Mouse (Mus musculus) forebrain, embryonic 14.5 days (tissue): Measurements from ENCODE around the gene Mrps34. TPM values are rescaled to one million over a fixed set of nuclear protein-coding genes. Genes with fewer than 3 reads are reported as not detected.

Source experiments
- ATAC-seq: fragments of 200-750 bp; cut with Nextera tagmentation; 2 replicates; pipeline ENCODE4 v1.8.0; 2017; ENCODE audit warnings: mild to moderate bottlenecking, moderate library complexity
- DNase-seq: peaks from one replicate; pipeline ENCODE4 v3.0.0-alpha.2; 2015; ENCODE audit warnings: low spot score
- H3K27ac ChIP-seq: fragments of 300-500 bp; sonication (generic); 2 replicates; pipeline ENCODE4 v1.5.1; 2014; ENCODE audit warnings: low read depth, mild to moderate bottlenecking, control low read depth, low read length, moderate library complexity
- H3K27me3 ChIP-seq: fragments of 300-500 bp; sonication (generic); replicated peaks from 2 replicates; pipeline ENCODE4 v1.6.1; 2014; ENCODE audit warnings: low read length, control low read depth, mixed read lengths; ENCODE audit not compliant: control insufficient read depth, insufficient read depth
- H3K36me3 ChIP-seq: fragments of 300-500 bp; sonication (generic); 2 replicates; pipeline ENCODE4 v1.6.1; 2014; ENCODE audit warnings: low read length, control low read depth; ENCODE audit not compliant: control insufficient read depth, insufficient read depth
- H3K4me1 ChIP-seq: fragments of 300-500 bp; sonication (generic); 2 replicates; pipeline ENCODE4 v1.6.1; 2014; ENCODE audit warnings: antibody characterized with exemption, low read length, control low read depth; ENCODE audit not compliant: control insufficient read depth, insufficient read depth
- H3K4me2 ChIP-seq: fragments of 300-500 bp; sonication (generic); 2 replicates; pipeline ENCODE4 v1.6.1; 2014; ENCODE audit warnings: mild to moderate bottlenecking, control low read depth, low read length
- H3K4me3 ChIP-seq: fragments of 300-500 bp; sonication (generic); 2 replicates; pipeline ENCODE4 v1.5.1; 2014; ENCODE audit warnings: low read depth, low read length, control low read depth
- H3K9ac ChIP-seq: fragments of 300-500 bp; sonication (generic); 2 replicates; pipeline ENCODE4 v1.6.1; 2014; ENCODE audit warnings: mild to moderate bottlenecking, low read length, control low read depth, moderate library complexity
- H3K9me3 ChIP-seq: fragments of 300-500 bp; sonication (generic); replicated peaks from 2 replicates; pipeline ENCODE4 v1.6.1; 2016; ENCODE audit warnings: low read length, control low read depth, mixed read lengths; ENCODE audit not compliant: control insufficient read depth
- WGBS: fragments of 180-500 bp; shearing (Covaris S2); extraction: QIAGEN DNeasy Blood & Tissue Kit; methylation state at CpG from one replicate; pipeline ENCODE4 v1.1.7; 2014; 5-methylcytosine and 5-hydroxymethylcytosine counted together
- polyA plus RNA-seq: library from polyadenylated mRNA; unstranded; fragments of >200 nt; fragmentation: Nextera tagmentation; extraction: Ambion mirVana; gene quantifications from 2 replicates; pipeline ENCODE4 v1.2.1, GENCODE M21; 2014

Mrps34 gene
- polyA plus RNA-seq, 1 experiment from 2014 or later, result 78.4 TPM

GRCm38 (mm10) chr17:24874989-24875388, 19.9 kb upstream of the Mrps34 start:
- Histone ChIP-seq H3K9ac (no peak overlapping the region), H3K4me1 (no peaks in the 10 kb centered on the region), H3K36me3 (no peaks in the 10 kb centered on the region), H3K9me3 (no peaks in the 10 kb centered on the region), H3K4me3 (no peak overlapping the region), H3K27me3 (no peaks in the 10 kb centered on the region), H3K4me2 (no peak overlapping the region), H3K27ac (no peak overlapping the region)
- ATAC-seq (no peak), DNase-seq (no peak)
- 84% methylated on average over 8 of the region's 8 CpGs for WGBS

GRCm38 (mm10) chr17:24877336-24878116, 17.4 kb upstream of the Mrps34 start:
- H3K9ac ChIP-seq, result no peak overlapping the region
- 0 out of 2 replicates have a peak, but pooled peaks cover 2% of the 10 kb centered on the region for H3K36me3 ChIP-seq
- DNase-seq (no peak), ATAC-seq (no peak)
- no peaks in the 10 kb centered on the region for H3K9me3 ChIP-seq
- no peak overlapping the region for H3K4me3 ChIP-seq
- no peaks in the 10 kb centered on the region for H3K4me1 ChIP-seq
- H3K4me2 ChIP-seq, result no peak overlapping the region
- H3K27ac ChIP-seq, result no peak overlapping the region
- no peaks in the 10 kb centered on the region for H3K27me3 ChIP-seq
- 68% methylated on average over 10 of the region's 10 CpGs for WGBS

GRCm38 (mm10) chr17:24878117-24878397, 16.9 kb upstream of the Mrps34 start:
- Histone ChIP-seq H3K9ac (no peak overlapping the region), H3K4me2 (no peak overlapping the region), H3K9me3 (no peaks in the 10 kb centered on the region), H3K27me3 (no peaks in the 10 kb centered on the region), H3K4me1 (no peaks in the 10 kb centered on the region), H3K36me3 (peaks cover 7% of the 10 kb centered on the region; the same call in 1 of the 2 replicates), H3K27ac (no peak overlapping the region), H3K4me3 (no peak overlapping the region)
- 44% methylated on average over 5 of the region's 5 CpGs for WGBS
- no peak for ATAC-seq
- no peak for DNase-seq

- H3K9ac ChIP-seq, result no peak overlapping the region
Observed at GRCm38 (mm10) chr17:24878531-24878930, 16.4 kb upstream of the Mrps34 start.

GRCm38 (mm10) chr17:24881738-24882440, 13.0 kb upstream of the Mrps34 start:
- Histone ChIP-seq H3K36me3 (peaks cover 23% of the 10 kb centered on the region; the same call in 1 of the 2 replicates), H3K27me3 (no peaks in the 10 kb centered on the region), H3K27ac (no peak overlapping the region), H3K4me2 (no peak overlapping the region), H3K9ac (no peak overlapping the region), H3K4me1 (peaks cover 6% of the 10 kb centered on the region; the same call in 1 of the 2 replicates), H3K4me3 (no peak overlapping the region), H3K9me3 (no peaks in the 10 kb centered on the region)
- 45% methylated on average over 7 of the region's 7 CpGs for WGBS
- ATAC-seq, result no peak
- peak; percentile 18 for DNase-seq

More at GRCm38 (mm10) chr17:24878531-24878930, 16.4 kb upstream of the Mrps34 start:
- Histone ChIP-seq H3K27me3 (no peaks in the 10 kb centered on the region), H3K27ac (no peak overlapping the region), H3K4me2 (no peak overlapping the region), H3K4me1 (no peaks in the 10 kb centered on the region), H3K9me3 (no peaks in the 10 kb centered on the region), H3K36me3 (peaks cover 12% of the 10 kb centered on the region; the same call in 1 of the 2 replicates), H3K4me3 (no peak overlapping the region)
- ATAC-seq, result no peak
- DNase-seq, result no peak
- WGBS, result 68% methylated on average over 8 of the region's 8 CpGs

- no peaks in the 10 kb centered on the region for H3K27me3 ChIP-seq
- no peak overlapping the region for H3K4me2 ChIP-seq
- ATAC-seq, result no peak
- no peaks in the 10 kb centered on the region for H3K9me3 ChIP-seq
- no peak overlapping the region for H3K27ac ChIP-seq
- WGBS, result 89% methylated on average over 6 of the region's 6 CpGs
- DNase-seq, result no peak
- peaks cover 34% of the 10 kb centered on the region for H3K36me3 ChIP-seq
- no peak overlapping the region for H3K9ac ChIP-seq
- H3K4me1 ChIP-seq, result peaks cover 15% of the 10 kb centered on the region
- H3K4me3 ChIP-seq, result no peak overlapping the region
Observed at GRCm38 (mm10) chr17:24884391-24884790, 10.5 kb upstream of the Mrps34 start.

- Histone ChIP-seq H3K9me3 (no peaks in the 10 kb centered on the region), H3K36me3 (peaks cover 45% of the 10 kb centered on the region), H3K9ac (peak overlapping the region; percentile 63), H3K4me2 (peak overlapping the region; percentile 84), H3K4me1 (peaks cover 15% of the 10 kb centered on the region), H3K27me3 (no peaks in the 10 kb centered on the region), H3K27ac (no peak overlapping the region), H3K4me3 (peak overlapping the region; percentile 68)
- no peak for ATAC-seq
- 27% methylated on average over 22 of the region's 22 CpGs for WGBS
- DNase-seq, result no peak
Observed at GRCm38 (mm10) chr17:24885356-24886133, 9.4 kb upstream of the Mrps34 start.

GRCm38 (mm10) chr17:24886134-24886931, 8.6 kb upstream of the Mrps34 start, which contains the start of the genes Nubp2 and Spsb3:
Nubp2 (minus strand) TSS chr17:24886349.
Spsb3 (plus strand) TSS chr17:24886643.
- ATAC-seq (peak; percentile 98), DNase-seq (peak; percentile 100)
- H3K27me3 ChIP-seq, result no peaks in the 10 kb centered on the region
- peak within 1 kb of the TSS; percentile 87 for H3K4me3 ChIP-seq
- H3K36me3 ChIP-seq, result peaks cover 53% of the 10 kb centered on the region
- H3K4me2 ChIP-seq, result peak within 1 kb of the TSS; percentile 92
- under 1% methylated on average over 69 of the region's 69 CpGs for WGBS
- peaks cover 15% of the 10 kb centered on the region for H3K4me1 ChIP-seq
- no peaks in the 10 kb centered on the region for H3K9me3 ChIP-seq
- H3K9ac ChIP-seq, result peak within 1 kb of the TSS; percentile 82
- H3K27ac ChIP-seq, result peak within 1 kb of the TSS; percentile 52; the same call in 1 of the 2 replicates
